Mouse (Mus musculus) E14TG2a.4 (cell line): Measurements from ENCODE around the gene Magi1.

ENCODE experiments used
- H3K27me3 ChIP-seq: 2 replicates; pipeline ENCODE4 v1.6.1; 2014; ENCODE audit warnings: low read length, control low read depth; ENCODE audit not compliant: insufficient read depth
- H3K36me3 ChIP-seq: 2 replicates; pipeline ENCODE4 v1.6.1; 2014; ENCODE audit warnings: low read length, control low read depth; ENCODE audit not compliant: insufficient read depth
- H3K4me1 ChIP-seq: replicated peaks from 2 replicates; pipeline ENCODE4 v1.6.1; 2014; ENCODE audit warnings: low read depth, low read length, control low read depth
- H3K4me3 ChIP-seq: replicated peaks from 2 replicates; pipeline ENCODE4 v1.5.1; 2014; ENCODE audit warnings: mild to moderate bottlenecking, low read length
- H3K9me3 ChIP-seq: 2 replicates; pipeline ENCODE4 v1.6.1; 2014; ENCODE audit warnings: low read length, control low read depth
- CTCF ChIP-seq: conservative IDR thresholded peaks from 2 replicates; pipeline ENCODE4 v1.5.1; 2014; ENCODE audit warnings: low read length
- NANOG ChIP-seq: IDR thresholded peaks from 2 replicates; pipeline ENCODE4 v1.6.1; 2014; ENCODE audit warnings: borderline replicate concordance, low read length, mixed read lengths
- POU5F1 ChIP-seq: IDR thresholded peaks from 2 replicates; pipeline ENCODE4 v1.6.1; 2014; ENCODE audit warnings: low read length, borderline replicate concordance

Gene Magi1

GRCm38 (mm10) chr6:94045180-94045579 is 238.5 kb downstream of the Magi1 start:
- Histone ChIP-seq H3K36me3 (no peaks in the 10 kb centered on the region), H3K9me3 (no peaks in the 10 kb centered on the region), H3K4me3 (no peak overlapping the region), H3K27me3 (no peaks in the 10 kb centered on the region), H3K4me1 (peaks cover 20% of the 10 kb centered on the region)
- TF ChIP-seq POU5F1 (no peak), NANOG (no peak), CTCF (no peak)

- no peaks in the 10 kb centered on the region for H3K27me3 ChIP-seq
- H3K4me3 ChIP-seq = no peak overlapping the region
- H3K9me3 ChIP-seq = no peaks in the 10 kb centered on the region
- H3K4me1 ChIP-seq = peaks cover 22% of the 10 kb centered on the region
- TF ChIP-seq CTCF (no peak), NANOG (no peak), POU5F1 (no peak)
- no peaks in the 10 kb centered on the region for H3K36me3 ChIP-seq
These were observed 240.3 kb downstream of the Magi1 start for GRCm38 (mm10) chr6:94043461-94043860.

GRCm38 (mm10) chr6:94040093-94040492 is 243.6 kb downstream of the Magi1 start:
- Histone ChIP-seq H3K36me3 (no peaks in the 10 kb centered on the region), H3K9me3 (no peaks in the 10 kb centered on the region), H3K4me3 (no peak overlapping the region), H3K27me3 (no peaks in the 10 kb centered on the region), H3K4me1 (peaks cover 38% of the 10 kb centered on the region)
- TF ChIP-seq CTCF (peak; percentile 96), POU5F1 (no peak)

GRCm38 (mm10) chr6:94038897-94039296 is 244.8 kb downstream of the Magi1 start:
- Histone ChIP-seq H3K9me3 (no peaks in the 10 kb centered on the region), H3K27me3 (no peaks in the 10 kb centered on the region), H3K36me3 (no peaks in the 10 kb centered on the region), H3K4me3 (no peak overlapping the region), H3K4me1 (peaks cover 36% of the 10 kb centered on the region)
- TF ChIP-seq POU5F1 (no peak), NANOG (no peak), CTCF (peak; percentile 90)

GRCm38 (mm10) chr6:94036554-94036953 is 247.2 kb downstream of the Magi1 start:
- H3K4me3 ChIP-seq = no peak overlapping the region
- TF ChIP-seq NANOG = no peak
- no peak for TF ChIP-seq CTCF
- TF ChIP-seq POU5F1 = no peak
- peaks cover 26% of the 10 kb centered on the region for H3K4me1 ChIP-seq
- no peaks in the 10 kb centered on the region for H3K9me3 ChIP-seq
- H3K27me3 ChIP-seq = no peaks in the 10 kb centered on the region
- no peaks in the 10 kb centered on the region for H3K36me3 ChIP-seq

- no peaks in the 10 kb centered on the region for H3K4me1 ChIP-seq
- no peaks in the 10 kb centered on the region for H3K9me3 ChIP-seq
- no peaks in the 10 kb centered on the region for H3K27me3 ChIP-seq
- no peak for TF ChIP-seq POU5F1
- no peak for TF ChIP-seq CTCF
- TF ChIP-seq NANOG = no peak
- H3K4me3 ChIP-seq = no peak overlapping the region
- no peaks in the 10 kb centered on the region for H3K36me3 ChIP-seq
These were observed 257.4 kb downstream of the Magi1 start for GRCm38 (mm10) chr6:94026361-94026760.

GRCm38 (mm10) chr6:94022437-94022836 is 261.3 kb downstream of the Magi1 start:
- peaks cover 14% of the 10 kb centered on the region for H3K4me1 ChIP-seq
- no peaks in the 10 kb centered on the region for H3K36me3 ChIP-seq
- no peaks in the 10 kb centered on the region for H3K27me3 ChIP-seq
- TF ChIP-seq CTCF = no peak
- TF ChIP-seq NANOG = no peak
- TF ChIP-seq POU5F1 = no peak
- no peak overlapping the region for H3K4me3 ChIP-seq
- H3K9me3 ChIP-seq = no peaks in the 10 kb centered on the region

- Histone ChIP-seq H3K4me1 (peaks cover 14% of the 10 kb centered on the region), H3K4me3 (no peak overlapping the region), H3K27me3 (no peaks in the 10 kb centered on the region), H3K36me3 (no peaks in the 10 kb centered on the region), H3K9me3 (no peaks in the 10 kb centered on the region)
- TF ChIP-seq POU5F1 (no peak), CTCF (no peak), NANOG (no peak)
These were observed 262.3 kb downstream of the Magi1 start for GRCm38 (mm10) chr6:94021239-94021962.

- no peaks in the 10 kb centered on the region for H3K9me3 ChIP-seq
- TF ChIP-seq NANOG = no peak
- TF ChIP-seq CTCF = no peak
- TF ChIP-seq POU5F1 = no peak
- H3K27me3 ChIP-seq = no peaks in the 10 kb centered on the region
- H3K4me3 ChIP-seq = no peak overlapping the region
- H3K4me1 ChIP-seq = peaks cover 14% of the 10 kb centered on the region
- H3K36me3 ChIP-seq = no peaks in the 10 kb centered on the region
These were observed 263.2 kb downstream of the Magi1 start for GRCm38 (mm10) chr6:94020566-94020965.
